Mouse (Mus musculus) T-helper 2 cell (primary cell): ENCODE measurements around the gene Cxcr1.

Experiments used
- in situ Hi-C: fragments of 300-600 bp; cut with MboI, MseI; formaldehyde crosslinking; loops from one replicate; pipeline ENCODE4 v1.15.1; 2025; ENCODE audit warnings: high pct_unique_total_duplicates

Cxcr1 gene

DNA sequence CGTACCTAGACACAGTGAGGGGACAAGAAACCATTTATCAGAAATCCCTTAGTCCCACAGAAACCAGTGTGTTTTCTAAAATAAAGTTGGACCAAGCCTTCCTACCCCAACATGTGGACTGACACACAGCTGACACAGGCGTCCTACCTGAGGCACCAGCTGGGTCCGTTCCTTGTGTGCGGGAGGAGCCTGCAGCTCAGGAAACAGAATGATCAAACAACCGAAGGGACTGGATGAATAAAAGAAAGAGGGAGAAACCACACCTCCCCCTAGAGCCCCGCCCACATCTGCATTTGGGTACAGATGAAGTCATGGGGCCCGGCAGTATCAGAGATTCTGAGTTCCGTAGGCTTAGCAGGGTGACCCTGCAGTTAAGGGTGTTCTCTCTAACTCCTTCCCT, at the start of gene Cxcr1:
Gene Cxcr1, minus strand, starts transcription at position 187 of the 400 bp plus-strand sequence.
- in situ Hi-C loops, result no loop called here

DNA sequence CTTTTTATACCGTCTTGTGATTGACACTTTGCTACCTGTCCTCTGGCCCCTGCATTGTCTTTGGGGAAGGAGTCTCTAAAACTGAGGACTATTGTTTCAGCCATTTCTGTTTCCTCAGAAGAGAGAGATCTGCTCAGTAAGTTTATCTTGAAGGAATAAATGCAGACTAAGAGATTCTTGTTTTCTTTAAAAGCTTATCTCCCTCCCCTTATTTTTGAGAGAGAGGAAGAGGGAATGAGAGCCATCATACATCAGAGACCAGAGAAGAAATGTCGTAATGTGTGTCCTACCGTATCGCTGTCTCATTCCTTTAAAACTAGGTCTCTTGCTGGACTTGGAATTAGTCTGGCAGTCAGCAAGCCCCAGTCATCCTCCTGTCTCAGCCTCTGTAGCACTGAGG, 46.4 kb upstream of the Cxcr1 start:
- in situ Hi-C loops, result loop anchor here (25.0 kb wide), 1 partner anchor 971 kb away; the partner anchor contains the start of genes Glb1l, Stk16 and Tuba4a

DNA sequence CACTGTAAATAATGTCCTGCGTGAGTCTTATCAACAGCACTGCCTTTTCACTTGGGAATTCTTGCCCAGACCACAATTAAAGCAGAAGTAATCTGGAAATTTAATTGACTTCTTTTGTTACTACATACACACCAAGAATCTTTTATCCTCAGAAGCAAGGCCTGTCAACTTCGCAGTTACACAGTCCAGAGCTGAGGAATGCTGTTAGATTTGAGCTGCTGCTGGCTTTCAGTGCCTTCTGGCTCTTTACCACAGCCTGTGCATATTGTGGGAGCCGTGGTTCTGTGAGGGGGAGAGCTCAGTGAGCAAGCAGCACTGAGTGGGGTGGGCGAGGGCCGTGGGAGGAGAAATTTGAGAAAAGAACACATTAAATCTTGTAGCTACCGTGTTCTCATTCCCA, 45.9 kb upstream of the Cxcr1 start:
- in situ Hi-C loops, result loop anchor here (25.0 kb wide), 1 partner anchor 972 kb away; the partner anchor contains the start of genes Glb1l, Stk16 and Tuba4a

DNA sequence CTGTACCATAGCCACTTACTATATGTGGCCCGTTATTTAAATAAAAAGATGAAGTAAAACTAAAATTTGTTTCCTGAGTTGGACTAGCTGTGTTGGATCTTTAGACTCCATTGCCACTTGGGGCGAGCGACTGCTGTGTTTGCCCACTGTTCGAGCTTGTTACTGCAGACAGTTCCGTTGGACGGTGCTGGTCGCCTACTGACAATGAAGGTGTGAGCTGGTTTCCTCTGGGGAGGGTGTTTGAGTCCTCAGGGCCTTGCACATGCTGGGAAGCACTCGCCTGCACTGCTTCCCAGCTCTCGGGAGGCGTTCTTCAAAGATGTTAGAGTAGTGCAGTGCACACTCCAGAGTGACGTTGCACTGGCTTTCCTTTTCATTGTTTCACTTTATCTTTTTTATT, 45.2 kb upstream of the Cxcr1 start:
- in situ Hi-C loops, result loop anchor here (25.0 kb wide), 1 partner anchor 973 kb away; the partner anchor contains the start of genes Glb1l, Stk16 and Tuba4a

DNA sequence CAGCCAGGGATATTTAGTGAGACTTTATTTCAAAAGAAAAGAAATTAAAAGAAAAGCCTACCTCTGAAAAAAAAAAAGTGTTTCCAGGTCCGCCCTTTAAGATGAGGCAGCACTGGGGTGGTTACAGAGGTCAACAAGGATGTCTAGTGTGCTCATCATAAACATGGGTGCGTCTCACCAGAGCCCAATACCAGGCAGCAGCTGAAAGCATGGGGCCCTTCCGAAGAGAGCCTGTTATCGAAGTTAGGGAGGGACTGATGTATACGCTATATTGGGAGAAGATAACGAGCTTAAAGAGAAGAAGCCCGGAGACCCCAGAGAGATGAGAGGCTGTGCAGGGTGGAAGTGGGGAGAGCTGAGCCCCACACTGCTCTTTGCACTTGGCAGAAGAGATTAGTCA, 44.7 kb upstream of the Cxcr1 start:
- in situ Hi-C loops, result loop anchor here (25.0 kb wide), 1 partner anchor 973 kb away; the partner anchor contains the start of genes Glb1l, Stk16 and Tuba4a

DNA sequence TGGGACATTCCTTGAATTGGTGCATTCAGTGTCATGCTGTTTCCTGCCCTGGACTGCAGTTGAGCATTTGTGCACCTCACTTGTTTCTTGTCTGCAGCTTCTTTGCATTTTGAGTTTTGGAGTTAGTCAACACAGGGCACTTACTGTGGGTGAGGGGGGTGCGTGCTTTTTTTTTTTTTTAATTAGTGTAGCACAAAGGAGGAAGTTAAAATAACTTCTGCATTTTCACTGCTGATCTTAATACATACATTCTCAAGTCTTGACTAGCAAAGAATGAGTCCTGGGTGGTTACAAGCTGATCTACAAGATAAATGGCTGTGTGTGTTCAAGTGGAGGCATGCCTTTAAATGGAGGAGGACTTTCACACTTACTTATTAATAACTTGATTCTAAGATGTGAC, 43.7 kb upstream of the Cxcr1 start:
- in situ Hi-C loops, result loop anchor here (25.0 kb wide), 1 partner anchor 974 kb away; the partner anchor contains the start of genes Glb1l, Stk16 and Tuba4a

DNA sequence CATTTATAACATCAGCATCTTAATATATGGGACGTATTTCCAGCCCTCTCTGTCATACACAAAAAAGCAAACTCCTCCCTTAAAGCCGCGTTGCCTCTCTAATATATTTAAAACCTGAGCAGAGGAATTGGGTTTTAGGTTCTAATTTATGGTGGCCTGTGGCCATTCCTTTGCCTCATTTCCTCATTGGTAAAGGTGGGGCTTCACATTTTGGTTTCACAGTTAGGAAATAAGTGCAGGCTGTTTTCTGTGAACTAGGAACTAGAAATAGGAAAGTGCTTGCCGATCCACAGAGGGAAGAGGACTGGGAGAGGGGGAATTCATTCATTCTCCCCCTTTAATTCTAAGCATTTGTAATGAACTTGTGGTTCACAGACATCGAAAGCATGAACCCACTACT, 43.2 kb upstream of the Cxcr1 start:
- in situ Hi-C loops, result loop anchor here (25.0 kb wide), 1 partner anchor 975 kb away; the partner anchor contains the start of genes Glb1l, Stk16 and Tuba4a

DNA sequence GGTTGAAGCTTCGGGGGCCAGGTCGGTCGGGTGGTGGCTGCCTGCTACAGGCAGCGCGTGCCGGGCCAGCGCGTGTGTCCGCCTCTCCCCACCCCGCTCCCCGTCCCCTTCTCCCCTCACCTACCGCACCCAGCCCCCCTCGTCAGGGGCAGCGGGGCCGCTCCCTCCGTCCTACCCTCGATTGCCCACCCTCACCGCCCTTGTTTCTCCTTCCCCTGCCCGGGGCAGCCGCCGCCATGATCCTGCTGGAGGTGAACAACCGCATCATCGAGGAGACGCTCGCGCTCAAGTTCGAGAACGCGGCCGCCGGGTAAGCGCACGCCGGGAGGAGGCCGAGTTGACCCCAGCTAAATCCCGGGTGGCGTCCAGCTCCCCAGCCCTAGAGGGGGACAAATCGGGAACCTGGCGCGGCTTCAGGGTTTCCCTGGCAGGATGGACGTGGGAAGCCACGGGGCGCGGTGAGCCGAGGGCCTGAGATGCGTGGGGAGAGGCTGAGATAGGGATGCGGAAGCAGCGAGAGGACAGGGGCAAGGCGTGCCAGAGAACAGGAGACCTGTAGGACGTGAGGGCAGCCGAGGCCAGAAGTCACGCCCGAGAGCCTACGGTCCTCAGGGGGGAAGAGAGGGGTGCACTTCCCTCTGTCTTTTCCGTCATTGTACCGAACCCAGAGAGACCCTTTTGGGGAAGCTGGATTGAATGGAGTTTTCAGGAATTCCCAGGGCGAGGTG, 42.3 kb upstream of the Cxcr1 start:
- in situ Hi-C loops, result loop anchor here (25.0 kb wide), 1 partner anchor 976 kb away; the partner anchor contains the start of genes Glb1l, Stk16 and Tuba4a

DNA sequence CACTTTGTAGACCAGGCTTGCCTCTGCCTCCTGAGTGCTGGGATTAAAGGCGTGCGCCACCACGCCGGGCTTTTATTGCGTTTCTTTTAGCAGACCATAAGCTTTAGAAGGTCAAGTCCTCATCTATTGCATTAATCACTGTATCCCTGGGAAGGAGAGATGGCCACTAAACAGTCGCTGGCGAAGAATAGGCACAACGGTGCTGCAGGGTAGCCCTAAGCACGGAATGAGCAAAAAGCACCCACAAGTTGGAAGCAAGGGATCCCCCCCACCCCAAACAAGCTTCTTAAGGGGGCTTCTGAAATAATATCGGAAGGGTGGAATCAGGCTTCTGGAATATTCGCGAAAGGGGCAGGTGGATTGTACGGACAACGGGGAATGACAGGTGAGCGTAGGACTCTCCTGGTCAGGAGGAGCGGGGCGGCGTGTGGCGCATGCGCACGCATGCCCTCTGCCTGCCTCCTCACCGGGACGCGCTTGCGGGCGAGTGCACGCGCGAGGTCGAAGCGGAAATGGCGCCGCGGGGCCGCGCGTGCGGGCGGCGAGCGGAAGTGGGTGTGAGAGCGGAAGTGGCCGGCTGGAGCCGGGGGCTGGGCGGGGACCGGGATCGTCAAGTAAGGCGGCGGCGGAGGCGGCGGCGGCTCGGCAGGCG, 41.6 kb upstream of the Cxcr1 start, which contains the start of gene Arpc2:
Gene Arpc2, plus strand, starts transcription at position 147 of the 652 bp plus-strand sequence.
- in situ Hi-C loops, result loop anchor here (25.0 kb wide), 1 partner anchor 976 kb away; the partner anchor contains the start of genes Glb1l, Stk16 and Tuba4a

DNA sequence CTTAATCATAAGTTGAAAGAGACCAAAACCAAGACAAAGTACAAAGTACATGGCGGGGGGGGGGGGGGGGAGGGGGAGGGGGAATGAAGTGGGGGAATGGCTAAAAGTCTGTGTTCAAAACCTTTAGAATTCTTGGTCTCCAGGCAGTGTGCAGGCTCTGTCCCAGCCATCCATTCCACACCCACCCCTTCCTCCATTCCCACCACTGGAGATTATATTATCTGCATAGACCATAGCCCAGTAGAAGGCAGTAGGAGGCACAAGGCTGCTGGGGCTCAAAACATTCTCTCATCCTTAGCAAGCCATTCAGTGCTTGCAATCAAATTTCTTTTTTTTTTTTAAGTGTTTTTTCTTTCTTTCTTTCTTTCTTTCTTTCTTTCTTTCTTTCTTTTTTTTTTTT, 36.6 kb upstream of the Cxcr1 start:
- in situ Hi-C loops, result loop anchor here (25.0 kb wide), 1 partner anchor 981 kb away; the partner anchor contains the start of genes Glb1l, Stk16 and Tuba4a

DNA sequence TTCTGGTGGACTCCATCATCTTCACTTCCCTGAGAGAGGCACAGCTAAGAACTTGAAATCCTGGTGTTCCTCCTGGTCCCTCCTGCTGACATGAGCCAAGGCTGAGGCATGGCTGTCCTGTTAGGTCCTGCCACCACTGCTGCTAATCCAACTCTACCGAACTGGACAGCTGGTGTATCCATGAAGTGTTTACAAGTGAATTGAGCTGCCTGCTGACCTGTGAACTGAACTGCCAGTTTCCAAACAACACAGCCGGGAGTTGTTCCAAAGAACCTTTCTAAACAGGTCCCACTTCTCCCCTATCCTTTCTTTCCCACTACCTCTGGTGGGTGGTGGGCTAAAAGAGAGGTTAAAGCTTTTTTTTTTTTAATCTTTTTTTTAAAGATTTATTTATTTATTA, 35.5 kb upstream of the Cxcr1 start:
- in situ Hi-C loops, result loop anchor here (25.0 kb wide), 1 partner anchor 982 kb away; the partner anchor contains the start of genes Glb1l, Stk16 and Tuba4a

DNA sequence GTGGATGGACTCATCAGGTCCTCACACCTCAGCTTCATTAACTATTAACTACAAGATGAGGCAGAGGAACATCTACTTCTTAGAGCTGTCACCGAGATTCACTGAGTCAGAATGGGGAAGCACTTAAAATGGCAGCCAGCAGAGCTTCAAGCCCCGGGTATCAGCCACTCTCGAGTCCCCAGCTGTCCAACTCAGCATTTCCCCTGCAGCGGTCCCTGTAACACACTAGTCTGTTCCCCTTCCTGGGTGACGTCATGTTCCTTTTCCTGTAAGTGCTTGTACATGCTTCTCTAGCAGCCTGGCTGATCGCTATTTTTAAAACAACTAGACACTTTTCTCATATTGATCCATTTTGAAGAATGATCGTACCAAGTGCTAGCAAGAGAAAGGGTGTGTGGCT, 32.9 kb upstream of the Cxcr1 start:
- in situ Hi-C loops, result loop anchor here (25.0 kb wide), 1 partner anchor 985 kb away; the partner anchor contains the start of genes Glb1l, Stk16 and Tuba4a

DNA sequence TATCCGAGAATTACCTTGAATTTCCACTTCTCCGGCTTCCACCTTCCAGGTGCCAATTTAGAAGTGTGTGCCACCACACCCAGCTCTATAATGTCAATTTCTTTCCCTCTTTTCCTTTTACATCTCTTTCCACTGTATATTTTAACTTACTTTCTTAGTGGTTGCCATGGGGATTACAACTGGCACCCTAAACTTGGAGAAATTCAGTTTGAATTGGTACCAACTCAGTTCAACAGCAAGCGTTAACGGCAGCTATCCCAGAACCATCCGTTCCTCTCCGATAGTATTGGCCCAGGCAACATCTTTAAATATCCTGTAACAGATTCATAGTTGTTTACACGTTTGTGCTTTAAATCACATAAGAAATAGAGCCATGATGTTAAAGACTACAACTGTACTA, 25.5 kb upstream of the Cxcr1 start:
- in situ Hi-C loops, result no loop called here

DNA sequence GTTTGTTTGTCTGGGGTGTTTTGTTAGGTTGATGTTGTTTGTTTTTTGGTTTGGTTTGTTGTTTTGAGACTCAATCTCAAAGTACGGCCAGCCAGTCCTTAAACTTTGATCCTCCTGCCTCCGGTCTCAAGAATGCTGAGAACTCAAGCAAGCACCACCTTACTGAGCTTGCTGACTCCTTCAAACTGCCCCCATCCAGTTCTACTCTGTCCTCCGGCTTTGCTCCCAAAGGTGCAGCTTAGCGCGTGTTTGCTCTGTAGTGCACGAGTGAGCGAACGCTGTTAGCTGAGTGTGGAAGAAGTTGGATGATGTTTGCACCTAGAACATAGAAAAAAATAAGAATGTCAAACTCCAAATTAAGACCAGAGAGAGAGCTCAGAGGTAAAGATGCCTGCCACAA, 14.5 kb upstream of the Cxcr1 start:
- in situ Hi-C loops, result no loop called here

DNA sequence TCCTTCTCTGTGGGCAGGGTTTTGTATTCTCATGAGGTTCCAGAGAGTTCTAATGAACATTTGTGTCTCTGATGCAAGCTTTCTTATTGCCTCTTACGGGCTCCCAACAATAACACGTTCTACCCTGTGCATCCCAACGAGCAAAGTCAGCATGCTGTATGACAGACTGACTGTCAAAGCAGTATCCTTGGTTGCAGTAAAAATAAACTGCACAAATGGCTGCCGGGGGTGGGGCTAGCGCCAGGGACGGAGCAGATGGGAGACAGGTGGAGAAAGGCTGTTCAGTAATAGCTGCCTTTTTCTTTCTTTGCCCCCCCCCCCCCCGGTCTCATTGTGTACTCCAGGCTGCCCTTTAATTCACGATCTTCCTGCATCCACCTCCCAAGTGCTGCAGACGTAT, 13.5 kb upstream of the Cxcr1 start:
- in situ Hi-C loops, result no loop called here

DNA sequence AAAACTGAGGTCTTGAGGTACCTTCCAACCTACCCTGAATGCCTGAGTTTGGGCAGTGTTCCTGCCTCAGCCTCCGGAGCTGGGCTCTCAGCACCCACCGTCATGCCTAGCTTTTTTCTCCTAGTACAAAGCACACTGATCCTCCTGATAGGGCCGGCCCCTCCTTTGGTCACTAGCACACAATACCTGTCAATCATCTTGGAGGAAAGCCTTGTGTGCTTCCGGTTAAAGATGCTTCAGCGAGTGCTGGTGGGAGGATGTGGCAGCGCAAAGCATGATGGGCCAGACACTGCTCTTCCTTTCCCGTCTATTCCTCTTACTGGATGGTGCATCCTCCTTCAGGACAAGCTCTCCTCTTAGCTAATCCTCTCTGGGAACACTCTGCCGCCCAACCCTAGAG, 12.2 kb upstream of the Cxcr1 start:
- in situ Hi-C loops, result no loop called here

DNA sequence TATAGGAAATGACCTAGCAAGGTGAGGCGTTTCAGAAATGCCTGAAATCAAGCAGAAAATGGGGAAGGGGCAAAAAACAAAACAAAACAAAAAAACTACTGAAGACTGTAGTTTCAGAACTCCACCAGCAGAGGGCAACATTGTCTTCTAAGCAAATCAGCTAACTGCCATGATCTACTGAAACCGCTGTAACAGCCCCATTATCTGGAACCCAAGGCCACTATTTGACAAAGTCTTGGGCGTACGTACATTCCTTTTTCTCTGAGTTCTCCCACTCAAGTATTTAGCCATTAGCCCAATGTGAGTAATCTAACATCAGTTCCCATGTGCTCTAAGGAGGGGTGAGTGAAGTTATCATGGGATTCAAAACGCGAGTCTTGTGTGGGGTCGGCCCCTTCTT, 11.4 kb upstream of the Cxcr1 start:
- in situ Hi-C loops, result no loop called here

DNA sequence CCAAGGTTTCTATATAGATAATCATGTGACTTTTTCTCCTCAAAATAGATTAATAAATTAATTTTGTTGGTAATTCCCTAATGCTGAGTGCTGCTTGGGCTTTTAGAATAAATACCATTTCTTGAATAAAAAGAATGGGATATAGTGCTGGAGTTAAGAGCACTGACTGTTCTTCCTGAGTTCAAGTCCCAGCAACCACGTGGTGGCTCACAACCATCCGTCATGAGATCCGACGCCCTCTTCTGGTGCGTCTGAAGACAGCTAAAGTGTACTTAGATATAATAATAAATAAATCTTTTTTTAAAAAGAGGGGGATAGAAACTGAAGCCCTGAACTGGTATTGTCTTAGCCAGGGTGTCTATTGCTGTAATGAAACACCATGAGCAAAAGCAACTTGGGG, 9.0 kb upstream of the Cxcr1 start:
- in situ Hi-C loops, result no loop called here

DNA sequence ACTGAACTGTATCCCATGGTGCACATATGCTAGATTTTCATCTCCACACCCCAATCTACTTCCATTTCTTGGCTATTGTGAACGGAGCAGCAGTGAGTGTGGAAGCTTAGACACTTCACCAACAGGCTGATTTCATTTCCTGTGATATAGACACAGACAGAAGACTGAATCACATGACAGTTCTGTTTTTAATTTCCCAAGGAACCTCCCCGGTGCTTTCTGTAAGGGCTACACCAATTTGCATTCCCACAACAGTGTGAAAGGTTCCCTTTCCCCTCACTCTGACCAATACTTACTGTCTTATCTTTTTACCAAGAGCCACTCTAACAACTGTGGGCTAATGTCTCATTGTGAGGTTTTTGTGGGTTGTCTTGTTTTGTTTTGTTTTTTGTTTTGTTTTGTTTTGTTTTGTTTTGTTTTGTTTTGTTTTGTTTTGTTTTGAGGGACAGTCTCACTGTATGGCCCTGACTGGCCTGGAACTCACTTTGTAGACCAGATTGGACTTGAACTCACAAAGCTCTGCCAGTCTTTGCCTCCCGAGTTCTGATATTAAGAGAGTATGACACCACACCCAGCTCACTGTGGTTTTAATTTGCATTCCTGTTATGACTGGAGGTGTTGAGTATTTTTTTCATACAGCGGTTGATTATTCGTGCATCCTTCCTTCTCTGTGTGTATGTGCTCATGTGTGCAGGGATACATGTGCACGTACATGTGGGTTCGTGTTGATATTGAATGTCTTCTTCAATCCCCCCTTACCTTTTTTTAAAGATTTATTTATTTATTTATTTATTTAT, 6.8 kb upstream of the Cxcr1 start:
- in situ Hi-C loops, result no loop called here

DNA sequence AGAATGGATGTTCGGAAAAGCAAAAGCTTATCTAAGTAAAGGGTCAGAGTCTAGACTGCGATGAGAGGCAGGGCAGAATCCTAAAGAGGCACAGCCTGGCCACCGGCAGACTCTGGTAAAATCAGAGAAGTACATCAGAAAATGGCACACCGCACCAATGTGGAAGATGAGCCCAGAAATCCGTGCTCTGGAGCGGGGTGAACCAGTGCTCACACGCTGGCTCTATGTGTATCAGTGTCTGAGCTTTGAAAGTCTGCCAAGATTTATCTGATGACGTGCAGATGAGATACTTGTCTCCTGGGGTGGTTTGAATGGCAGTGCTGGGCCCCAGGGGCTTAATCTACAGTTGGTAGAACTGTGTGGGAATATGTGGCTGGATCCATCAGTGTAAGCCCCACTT, 4.6 kb upstream of the Cxcr1 start:
- in situ Hi-C loops, result no loop called here

DNA sequence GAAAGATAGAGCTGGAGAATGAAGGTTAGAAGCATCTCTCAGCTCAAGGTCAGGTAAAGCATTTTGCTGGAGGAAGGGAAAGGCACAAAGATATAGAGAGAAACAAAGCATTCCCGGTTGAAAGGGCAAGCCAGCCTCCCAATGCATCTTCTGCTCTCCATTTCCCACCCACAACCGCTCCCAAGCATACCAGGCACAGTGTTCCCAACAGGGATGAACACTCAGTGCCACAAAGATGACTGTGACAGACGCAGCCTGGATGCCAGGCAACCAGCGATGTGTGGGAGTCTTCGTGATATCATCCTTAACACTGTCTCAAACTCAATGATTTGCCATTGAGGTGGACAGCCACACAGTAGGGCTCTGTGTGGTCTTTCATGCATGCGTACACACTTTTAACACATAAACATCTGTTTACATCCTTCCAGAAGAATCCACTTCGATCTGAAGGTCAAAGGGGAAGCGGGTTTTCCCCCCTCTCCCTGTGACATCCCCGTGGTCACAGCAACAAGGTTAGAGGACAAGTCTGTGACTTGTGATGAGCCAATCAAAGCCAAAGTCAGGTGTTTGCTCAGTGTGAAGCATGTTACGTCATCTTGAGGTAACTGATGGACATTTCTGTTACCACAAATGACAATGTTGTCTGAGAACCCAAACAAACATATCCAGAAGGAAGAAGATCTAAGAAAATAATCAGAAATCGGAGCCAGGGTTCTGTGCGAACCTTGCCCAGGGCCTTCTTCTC, 3.5 kb upstream of the Cxcr1 start:
- in situ Hi-C loops, result no loop called here
